Mouse (Mus musculus) neutrophil, adult 65 days (primary cell): ENCODE results near the gene Vmn2r9. TPM values are rescaled to one million over a fixed set of nuclear protein-coding genes. Genes with fewer than 3 reads are reported as not detected.

Experiments used
- total RNA-seq: library from RNA; stranded (reverse); gene quantifications from 2 replicates; pipeline ENCODE4 v1.2.4, GENCODE M21; 2023

The Vmn2r9 gene
- not detected in 2 replicates for total RNA-seq

GRCm38 (mm10) chr5:108852501-108852900, at the start of gene Vmn2r9:
Gene Vmn2r9, minus strand, starts transcription at chr5:108852601.

GRCm38 (mm10) chr5:108808750-108809149, 43.7 kb downstream of the Vmn2r9 start, which contains the start of gene Vmn2r8:
Gene Vmn2r8, minus strand, starts transcription at chr5:108808850.

GRCm38 (mm10) chr5:108795263-108795662, 57.1 kb downstream of the Vmn2r9 start, which contains the start of gene Tmed11:
Gene Tmed11, minus strand, starts transcription at chr5:108795363.

Other genes starting within 250 kb of the Vmn2r9 start
- gene Gak, start 222.8 kb downstream of the Vmn2r9 start, total RNA-seq = 115 and 124 TPM in 2 replicates
- 10.3 and 13.5 TPM in 2 replicates for gene Tmem175, start 222.8 kb downstream of the Vmn2r9 start, total RNA-seq
- gene Idua, start 192.3 kb downstream of the Vmn2r9 start, total RNA-seq = 12.8 and 18.0 TPM in 2 replicates
- gene Dgkq, start 182.9 kb downstream of the Vmn2r9 start, total RNA-seq = 9.8 and 18.2 TPM in 2 replicates
- 0.16 TPM in 2 replicates for gene Slc26a1, start 177.0 kb downstream of the Vmn2r9 start, total RNA-seq
- 0.64 and 1.9 TPM in 2 replicates for gene Fgfrl1, start 160.2 kb downstream of the Vmn2r9 start, total RNA-seq
- gene Rnf212, start 77.6 kb downstream of the Vmn2r9 start, total RNA-seq = not detected in 2 replicates
- not detected in 2 replicates for gene Tmed11, start 57.2 kb downstream of the Vmn2r9 start, total RNA-seq
- not detected in 2 replicates for gene Vmn2r8, start 43.8 kb downstream of the Vmn2r9 start, total RNA-seq
- not detected in 2 replicates for gene Vmn2r10, start 153.9 kb upstream of the Vmn2r9 start, total RNA-seq
- gene Vmn2r11, start 207.0 kb upstream of the Vmn2r9 start, total RNA-seq = not detected in 2 replicates
- not detected in 2 replicates for gene Vmn2r12, start 245.3 kb upstream of the Vmn2r9 start, total RNA-seq